Mouse (Mus musculus): Measurements from ENCODE around the gene Trim66.
A peak's percentile ranks its signal among the peaks of the same experiment; 100 is the strongest.

The Trim66 gene

DNA sequence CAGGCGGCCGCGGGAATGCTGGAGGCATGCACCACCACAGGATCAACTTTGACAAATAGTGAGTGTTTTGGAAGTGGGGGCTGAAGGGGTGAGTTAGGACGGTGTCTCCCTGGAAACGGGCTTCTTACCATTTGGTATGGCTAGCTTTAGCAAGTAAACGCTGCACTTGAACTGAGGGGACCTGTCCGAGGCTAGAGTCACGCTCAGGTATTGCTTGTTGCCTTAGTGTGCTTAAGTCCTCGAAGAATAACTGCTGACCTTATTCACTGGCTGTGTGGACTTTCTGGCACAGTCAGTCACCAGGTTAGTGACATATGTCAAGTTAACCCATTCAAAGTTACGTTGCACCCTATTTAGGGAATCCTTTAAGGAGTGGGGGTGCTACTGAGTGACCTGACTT, 12.0 kb upstream of the Trim66 start:
- no peak for DNase-seq

GRCm38 (mm10) chr7:109518838-109519696, 11.1 kb upstream of the Trim66 start, which contains the start of gene Rpl27a:
TSS of gene Rpl27a (plus strand) at chr7:109519147.
- DNase-seq = peak; percentile 98

DNA sequence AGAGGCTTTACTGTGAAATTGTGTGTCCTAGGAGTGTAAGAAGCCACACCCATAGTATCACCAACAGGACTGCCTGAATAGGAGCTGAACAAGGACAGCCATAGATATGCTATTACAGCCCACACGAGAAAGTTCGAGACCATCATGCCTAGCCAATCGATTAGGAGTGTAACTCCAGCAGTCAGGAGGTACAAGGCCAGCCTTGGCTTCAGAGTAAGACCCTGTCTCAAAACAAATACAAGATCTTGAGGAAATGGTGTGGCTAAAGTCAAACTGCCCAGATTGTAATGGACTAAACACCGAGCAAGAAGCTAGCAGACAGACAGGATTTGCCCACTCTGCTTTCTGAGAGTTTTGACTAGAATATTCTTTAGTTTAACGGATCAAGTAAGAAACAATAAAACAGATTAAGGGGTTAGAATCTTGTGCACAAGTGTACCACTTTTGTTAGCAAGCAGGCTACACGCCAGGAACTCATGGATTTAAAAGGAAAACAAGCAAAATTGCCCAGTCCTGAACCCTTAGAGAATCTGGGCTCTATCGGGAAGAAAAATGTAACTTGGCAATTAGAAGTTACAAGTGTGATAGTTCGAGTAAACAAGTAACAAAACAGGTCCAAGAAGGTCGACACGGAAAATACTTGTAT, 10.2 kb upstream of the Trim66 start:
- DNase-seq = peak; percentile 41

DNA sequence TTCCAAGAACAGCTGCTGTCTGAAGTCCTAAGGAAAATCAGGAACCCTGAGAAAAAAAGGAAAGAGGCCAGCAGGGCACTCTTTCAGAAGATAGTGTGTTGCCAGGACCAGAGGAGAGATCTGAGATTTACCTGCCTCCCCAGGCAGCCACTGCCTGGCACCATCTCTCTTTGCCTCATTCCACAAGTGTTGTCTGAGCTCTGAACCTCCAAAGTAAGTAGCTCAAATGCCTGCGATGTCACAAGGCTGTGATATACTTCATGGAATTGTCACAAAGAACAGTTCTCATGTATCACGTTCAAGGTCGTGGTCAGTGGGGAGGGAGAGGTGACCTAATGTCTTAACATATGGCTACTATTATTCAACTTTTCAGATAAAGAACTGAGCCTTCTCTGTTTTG, 8.6 kb upstream of the Trim66 start:
- no peak for DNase-seq

GRCm38 (mm10) chr7:109511838-109512237, 3.9 kb upstream of the Trim66 start:
- DNase-seq = no peak

GRCm38 (mm10) chr7:109510799-109511198, 2.9 kb upstream of the Trim66 start:
- no peak for DNase-seq

- DNase-seq = no peak
Observed at GRCm38 (mm10) chr7:109507572-109507971, 362 bp downstream of the Trim66 start.

- no peak for DNase-seq
Observed at GRCm38 (mm10) chr7:109507119-109507518, 815 bp downstream of the Trim66 start.

GRCm38 (mm10) chr7:109497507-109497906, 10.4 kb downstream of the Trim66 start:
- DNase-seq = no peak

- peak; percentile 83 for DNase-seq
Observed at GRCm38 (mm10) chr7:109493319-109494316, 14.3 kb downstream of the Trim66 start.

DNA sequence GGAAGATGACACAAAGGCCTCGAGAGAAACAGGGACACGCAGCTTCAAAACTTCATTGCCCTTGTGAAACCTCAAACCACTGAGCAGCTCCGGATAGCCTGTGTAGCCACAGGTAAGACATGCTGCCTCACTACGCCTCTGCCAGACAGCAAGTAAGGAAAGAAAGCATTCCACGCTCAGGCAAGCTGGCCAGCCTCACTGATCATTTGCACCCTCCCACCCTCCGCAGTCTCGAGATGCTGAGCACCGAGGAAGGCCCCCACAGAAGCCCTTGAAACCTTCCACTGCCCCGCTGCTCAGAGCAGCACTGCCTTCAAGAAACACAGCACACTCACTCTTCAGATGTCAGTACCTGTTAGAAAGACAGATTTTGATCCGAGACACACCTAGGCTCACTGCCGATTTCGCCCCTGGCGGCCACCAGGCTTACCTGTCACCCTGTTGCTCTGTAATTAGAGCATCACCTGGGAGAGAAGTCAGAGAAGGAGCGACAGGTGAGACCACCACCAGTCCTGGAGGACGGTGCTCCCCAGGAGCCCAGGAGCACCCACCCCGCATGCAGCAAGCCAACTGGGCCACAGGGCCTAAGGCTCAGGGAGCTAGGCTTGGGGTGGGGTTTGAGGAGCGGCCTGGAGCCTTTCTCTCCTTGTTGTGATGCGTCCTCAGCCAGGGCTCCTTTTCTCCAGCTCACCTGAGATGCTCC, 15.2 kb downstream of the Trim66 start:
- DNase-seq = peak; percentile 39

GRCm38 (mm10) chr7:109484221-109484620, 23.7 kb downstream of the Trim66 start:
- DNase-seq = no peak

DNA sequence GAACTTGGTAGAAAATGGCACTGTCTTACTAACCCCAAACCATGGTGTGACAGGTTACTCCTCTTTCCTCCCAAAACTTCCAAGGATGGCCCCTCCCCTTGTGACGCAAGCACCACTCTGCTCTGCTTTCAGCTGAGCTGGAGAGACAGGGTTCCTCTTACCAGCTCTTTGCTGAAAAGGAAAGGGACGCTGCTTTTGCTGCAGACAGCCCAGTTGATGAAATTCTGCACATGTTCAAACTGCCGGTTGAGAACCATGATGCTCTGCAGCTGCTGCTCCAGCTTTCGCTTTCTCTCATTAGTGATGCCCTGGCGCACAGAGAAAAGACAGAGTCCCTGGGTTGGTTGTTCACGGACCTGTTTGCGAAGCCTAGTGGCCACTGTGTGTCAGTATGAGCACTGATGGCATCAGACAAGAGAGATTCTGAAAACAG, 27.2 kb downstream of the Trim66 start:
- no peak for DNase-seq

- no peak for DNase-seq
Observed at GRCm38 (mm10) chr7:109477926-109478325, 30.0 kb downstream of the Trim66 start.

DNA sequence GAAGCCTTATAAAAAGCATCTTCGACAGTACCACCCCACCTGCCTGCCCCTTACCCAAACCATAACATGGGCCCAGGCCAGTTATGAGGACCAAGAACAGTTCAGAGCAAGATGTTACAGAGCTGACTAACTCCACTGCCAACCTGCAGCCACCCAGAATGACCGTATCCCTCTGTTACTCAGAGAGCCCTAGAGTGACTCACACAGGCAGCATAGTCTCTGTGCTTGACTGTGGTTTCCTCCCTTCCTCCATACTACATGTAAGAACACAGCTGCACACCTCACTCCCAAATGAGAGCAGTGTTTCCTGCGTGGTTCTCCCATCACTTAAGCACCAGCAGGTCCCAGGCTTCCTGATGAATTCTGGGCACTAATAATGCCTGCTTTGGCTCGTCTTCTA, 37.2 kb downstream of the Trim66 start:
- DNase-seq = no peak

DNA sequence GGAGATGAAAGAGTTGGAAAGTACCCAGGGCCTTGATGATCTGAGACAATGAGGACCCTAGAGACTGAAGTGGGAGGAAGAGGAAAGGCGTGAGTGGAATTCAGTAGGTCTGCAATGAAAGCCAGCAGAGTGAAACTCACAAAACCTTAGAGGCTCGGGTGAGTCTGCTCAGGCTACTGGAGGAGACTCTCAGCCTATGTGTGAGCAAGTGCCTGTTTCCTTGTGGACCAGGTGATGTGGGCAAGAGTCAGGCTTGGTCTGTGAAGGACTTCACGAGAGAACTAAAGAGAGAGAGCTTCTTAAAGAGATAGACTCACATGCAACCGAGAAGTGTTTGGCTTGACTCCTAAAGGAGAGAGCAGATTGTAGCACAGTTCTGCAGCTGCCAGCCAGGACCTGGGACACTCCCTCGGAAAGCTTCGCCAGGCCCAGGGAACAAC, 39.7 kb downstream of the Trim66 start:
- DNase-seq = peak; percentile 27

GRCm38 (mm10) chr7:109467591-109467990, 40.3 kb downstream of the Trim66 start:
- DNase-seq = peak; percentile 27

DNA sequence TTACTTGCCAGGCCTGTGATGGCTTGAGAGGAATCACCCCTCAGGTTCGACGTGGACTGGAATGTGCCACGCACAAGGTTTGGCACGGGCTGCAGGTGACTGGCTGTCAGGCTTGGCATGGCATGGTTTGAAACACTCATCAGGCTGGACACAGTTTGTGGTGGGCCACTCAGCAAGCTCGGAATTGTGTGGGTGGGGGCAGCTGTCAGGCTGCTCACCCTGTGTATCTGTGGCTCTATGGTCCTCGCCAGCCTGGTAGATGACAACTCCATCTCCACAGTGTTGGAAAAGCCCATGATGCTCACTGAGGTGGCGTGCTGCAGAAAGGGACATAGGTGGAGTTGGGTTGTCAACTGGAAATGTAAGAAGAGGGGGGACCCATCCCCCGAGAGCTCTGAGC, 47.2 kb downstream of the Trim66 start:
- no peak for DNase-seq

- no peak for DNase-seq
Observed at GRCm38 (mm10) chr7:109456563-109456962, 51.4 kb downstream of the Trim66 start.

DNA sequence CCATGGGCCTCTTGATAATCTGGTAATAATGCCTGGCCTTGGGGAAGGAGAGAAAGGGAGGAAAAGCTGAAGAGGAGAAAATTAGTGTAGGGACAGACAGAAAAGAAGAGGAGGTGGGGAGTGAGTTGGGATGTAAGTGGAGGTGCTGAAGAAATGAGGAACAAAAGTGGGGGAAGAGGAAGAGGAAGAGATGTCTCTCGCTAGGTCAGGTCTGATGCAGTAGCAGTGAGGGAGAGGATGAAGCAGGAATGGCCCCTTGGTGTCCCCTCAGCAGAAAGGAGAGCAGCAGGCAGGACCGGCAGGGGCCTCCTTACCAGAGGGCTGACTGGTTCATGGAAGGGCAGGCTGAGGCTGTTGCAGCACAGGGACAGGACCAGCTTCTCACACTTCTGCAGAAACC, 52.2 kb downstream of the Trim66 start:
- no peak for DNase-seq

GRCm38 (mm10) chr7:109454856-109455255, 53.1 kb downstream of the Trim66 start:
- DNase-seq = no peak

DNA sequence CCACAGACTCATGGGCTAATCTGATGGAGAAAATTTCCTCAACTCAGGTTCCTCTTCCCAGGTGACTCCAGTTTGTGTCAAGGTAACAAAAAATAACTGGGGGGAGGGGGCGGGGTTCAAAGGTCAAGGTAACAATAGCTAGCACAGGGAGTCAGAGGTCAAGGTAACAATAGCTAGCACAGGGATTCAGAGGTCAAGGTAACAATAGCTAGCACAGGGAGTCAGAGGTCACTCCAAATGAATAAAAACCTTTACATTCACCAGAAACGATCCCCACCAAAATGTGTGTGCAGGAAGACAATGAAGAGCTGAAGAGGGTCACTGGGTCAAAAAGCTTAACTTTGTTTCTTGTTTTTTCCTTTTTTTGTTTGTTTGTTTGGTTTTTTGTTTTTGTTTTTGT, 59.9 kb downstream of the Trim66 start:
- DNase-seq = no peak

Data from cerebellum, adult 9-10 months (tissue).